Mouse (Mus musculus) gastrocnemius, adult 2 months (tissue): Measurements from ENCODE around the gene Sorcs3. TPM values are rescaled to one million over a fixed set of nuclear protein-coding genes. Genes with fewer than 3 reads are reported as not detected.

Source experiments
- DNase-seq: peaks from one replicate; pipeline ENCODE4 v3.0.0; 2022
- H3K27ac ChIP-seq: fragments of 200-600 bp; 2 replicates; pipeline ENCODE4 v1.8.1; 2022; ENCODE audit warnings: mild to moderate bottlenecking
- H3K4me3 ChIP-seq: fragments of 200-600 bp; 2 replicates; pipeline ENCODE4 v1.8.1; 2022; ENCODE audit warnings: mild to moderate bottlenecking, moderate library complexity
- CTCF ChIP-seq: fragments of 200-600 bp; IDR thresholded peaks from 2 replicates; pipeline ENCODE4 v1.8.1; 2022; ENCODE audit warnings: antibody characterized with exemption, mild to moderate bottlenecking, moderate library complexity
- intact Hi-C: fragments of 180-260 bp; cut with DNase I; formaldehyde crosslinking; loops from one replicate; pipeline ENCODE4 v1.15.1; 2025
- total RNA-seq, 2 experiments: library from RNA; stranded (reverse); gene quantifications; 2 replicates each; pipeline ENCODE4 v1.2.3; 2021

Gene Sorcs3
- total RNA-seq, 2 experiments from 2014 or later: not detected

DNA sequence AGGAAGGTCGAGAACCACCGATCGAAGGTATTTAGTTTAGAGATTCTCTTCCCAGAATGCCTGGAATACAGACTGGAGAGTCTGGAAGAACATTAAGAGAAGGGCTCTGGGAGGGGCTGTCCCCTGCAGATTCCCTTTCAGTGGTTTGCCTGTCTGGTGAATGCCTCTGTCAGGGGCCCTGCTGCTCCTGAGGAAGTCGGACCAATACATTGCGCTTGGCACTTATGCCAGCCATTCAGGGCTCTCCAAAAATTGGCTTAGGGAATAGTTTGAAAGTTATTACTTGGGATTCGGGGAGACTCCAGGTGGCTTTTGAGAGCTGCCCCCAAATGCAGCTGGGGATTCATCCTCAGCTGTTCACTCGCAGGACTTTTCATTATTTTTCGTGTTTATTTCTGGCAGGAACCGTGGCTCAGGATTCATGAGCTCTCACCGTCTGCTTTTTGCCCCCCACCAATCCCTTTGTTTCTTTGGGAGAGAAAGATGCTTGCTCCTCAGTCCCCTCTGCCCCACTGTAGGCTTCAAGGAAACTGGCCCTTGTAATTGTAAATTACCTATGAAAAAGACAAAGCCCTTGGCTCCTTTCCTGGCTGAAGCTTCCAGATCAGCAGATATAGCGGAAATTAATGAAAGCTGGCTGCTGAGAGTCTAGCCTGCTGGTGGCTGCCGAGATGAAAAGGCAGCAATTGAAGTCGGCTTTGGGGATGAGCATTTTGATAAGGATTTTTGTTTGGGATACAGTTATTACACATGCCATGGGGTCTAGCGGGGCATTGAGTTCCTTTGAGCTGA lies 94.8 kb downstream of the Sorcs3 start:
- TF ChIP-seq CTCF: no peak
- Histone ChIP-seq H3K27ac (no peak overlapping the region), H3K4me3 (no peak overlapping the region)
- intact Hi-C loops: no loop called here
- DNase-seq: no peak

GRCm38 (mm10) chr19:48301300-48301699 lies 95.5 kb downstream of the Sorcs3 start:
- H3K27ac ChIP-seq: no peak overlapping the region
- no peak overlapping the region for H3K4me3 ChIP-seq
- no peak for TF ChIP-seq CTCF
- intact Hi-C loops: no loop called here
- DNase-seq: no peak

DNA sequence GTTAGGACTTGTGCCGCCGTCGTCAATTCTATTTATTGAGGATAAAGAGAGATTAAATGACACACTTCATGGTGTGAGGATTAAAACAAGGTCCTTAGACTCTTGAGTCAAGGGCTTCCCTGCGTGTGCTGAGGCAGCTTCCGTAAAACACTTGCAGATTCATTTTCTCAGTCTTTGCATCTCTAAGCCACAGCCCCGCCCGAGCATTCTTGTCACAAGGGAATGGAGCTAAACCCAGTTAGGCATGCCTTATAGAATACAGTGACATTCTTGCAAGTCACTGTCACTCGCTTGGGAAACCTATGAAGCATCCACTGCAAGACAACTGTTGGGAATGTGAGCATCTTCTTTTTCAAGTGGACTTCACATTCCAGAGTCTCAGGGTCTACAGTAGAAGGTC lies 102.5 kb downstream of the Sorcs3 start:
- H3K4me3 ChIP-seq: no peak overlapping the region
- DNase-seq: no peak
- no peak overlapping the region for H3K27ac ChIP-seq
- intact Hi-C loops: no loop called here
- no peak for TF ChIP-seq CTCF

GRCm38 (mm10) chr19:48309531-48310337 lies 103.9 kb downstream of the Sorcs3 start:
- Histone ChIP-seq H3K27ac (no peak overlapping the region), H3K4me3 (no peak overlapping the region)
- no peak for DNase-seq
- intact Hi-C loops: no loop called here
- no peak for TF ChIP-seq CTCF

GRCm38 (mm10) chr19:48310338-48310710 lies 104.5 kb downstream of the Sorcs3 start:
- no peak for TF ChIP-seq CTCF
- Histone ChIP-seq H3K27ac (no peak overlapping the region), H3K4me3 (no peak overlapping the region)
- no peak for DNase-seq
- intact Hi-C loops: no loop called here

DNA sequence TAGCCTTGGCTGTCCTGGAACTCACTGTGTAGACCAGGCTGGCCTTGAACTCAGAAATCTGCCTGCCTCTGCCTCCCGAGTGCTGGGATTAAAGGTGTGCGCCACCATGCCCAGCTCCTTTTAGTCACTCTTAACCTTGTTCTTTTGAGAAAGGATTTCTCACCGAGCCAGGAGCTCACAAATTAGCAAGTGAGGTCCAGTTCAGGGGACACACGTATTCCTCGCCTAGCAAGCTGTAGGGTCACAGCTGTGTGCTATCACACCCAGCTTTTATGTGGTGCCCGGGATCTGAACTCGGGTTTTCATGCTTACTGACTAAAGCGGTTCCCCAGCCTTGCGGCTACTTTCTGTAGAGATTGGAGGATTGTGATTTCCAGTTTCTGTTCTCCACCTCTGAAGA lies 108.0 kb downstream of the Sorcs3 start:
- DNase-seq: no peak
- TF ChIP-seq CTCF: no peak

DNA sequence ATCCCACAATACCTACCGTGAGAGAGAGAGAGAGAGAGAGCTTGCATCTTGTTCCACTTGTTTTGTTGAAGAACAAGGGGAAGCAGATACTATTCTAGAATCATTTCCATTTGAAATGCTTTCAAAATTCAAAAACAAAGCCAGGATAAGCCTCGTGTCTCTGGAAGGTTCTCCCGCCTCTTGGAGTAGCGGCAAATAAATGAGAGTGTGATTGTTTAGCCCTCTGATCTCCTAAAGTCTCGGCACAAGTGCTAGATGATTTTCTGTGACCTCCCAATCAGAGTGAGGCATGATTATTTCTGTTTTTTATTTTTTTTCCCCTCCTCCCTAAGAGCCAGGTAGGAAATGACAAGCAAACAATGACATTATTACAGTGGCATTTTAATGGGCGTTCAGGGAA lies 121.3 kb downstream of the Sorcs3 start:
- no peak for TF ChIP-seq CTCF
- no peak for DNase-seq
- Histone ChIP-seq H3K4me3 (no peak overlapping the region), H3K27ac (no peak overlapping the region)
- intact Hi-C loops: no loop called here

More for the DNA sequence above, 108.0 kb downstream of the Sorcs3 start:
- Histone ChIP-seq H3K27ac (no peak overlapping the region), H3K4me3 (no peak overlapping the region)
- intact Hi-C loops: no loop called here

- H3K4me3 ChIP-seq: no peak overlapping the region
- intact Hi-C loops: no loop called here
- H3K27ac ChIP-seq: no peak overlapping the region
- no peak for TF ChIP-seq CTCF
- DNase-seq: no peak
Observed at GRCm38 (mm10) chr19:48328171-48328570, 122.3 kb downstream of the Sorcs3 start.

- intact Hi-C loops: no loop called here
- Histone ChIP-seq H3K27ac (no peak overlapping the region), H3K4me3 (no peak overlapping the region)
- peak; percentile 45 for TF ChIP-seq CTCF
- no peak for DNase-seq
Observed at GRCm38 (mm10) chr19:48331640-48332039, 125.8 kb downstream of the Sorcs3 start.

DNA sequence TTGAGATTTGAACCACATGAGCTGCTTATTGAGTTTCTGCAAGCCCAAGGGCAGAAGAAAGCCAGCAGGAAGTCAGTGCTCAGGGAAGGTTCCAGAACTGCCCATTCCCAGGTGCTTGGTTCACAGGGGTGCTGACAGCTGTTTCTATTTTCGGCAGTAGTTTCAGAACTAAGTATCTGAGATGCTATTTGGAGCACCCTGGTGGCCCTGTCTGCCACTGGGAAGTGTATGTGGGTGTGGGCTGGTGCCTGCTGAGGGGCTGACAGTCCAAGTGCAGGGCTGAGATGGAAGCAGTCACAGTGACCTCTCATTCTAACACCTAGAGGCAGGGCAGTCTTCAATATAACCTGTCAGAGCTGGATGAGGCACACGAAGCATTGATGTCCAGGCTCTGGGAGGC lies 127.3 kb downstream of the Sorcs3 start:
- intact Hi-C loops: no loop called here
- H3K27ac ChIP-seq: no peak overlapping the region
- DNase-seq: no peak
- no peak overlapping the region for H3K4me3 ChIP-seq
- TF ChIP-seq CTCF: no peak

DNA sequence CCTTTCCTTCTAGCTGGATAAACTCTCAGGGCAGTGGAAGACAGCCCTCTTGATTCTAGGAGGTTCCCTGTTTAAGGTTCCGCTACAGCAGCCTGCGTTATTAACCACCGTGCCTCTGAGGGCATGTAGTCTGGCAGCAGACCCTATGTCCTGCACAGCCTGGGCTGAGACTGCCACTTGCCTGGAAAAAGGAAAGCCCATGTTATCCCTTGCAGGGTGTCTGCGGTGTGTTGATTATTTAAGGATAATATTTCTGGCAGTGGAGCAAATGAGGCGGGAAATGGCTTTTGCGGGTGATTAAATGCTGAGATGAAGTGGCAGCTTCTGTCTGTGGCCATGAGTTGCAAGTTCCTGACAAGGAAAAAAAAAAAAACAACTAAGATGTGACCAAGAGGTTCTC lies 131.6 kb downstream of the Sorcs3 start:
- Histone ChIP-seq H3K4me3 (no peak overlapping the region), H3K27ac (no peak overlapping the region)
- DNase-seq: no peak
- intact Hi-C loops: no loop called here
- TF ChIP-seq CTCF: no peak

GRCm38 (mm10) chr19:48338098-48338497 lies 132.3 kb downstream of the Sorcs3 start:
- intact Hi-C loops: no loop called here
- no peak overlapping the region for H3K4me3 ChIP-seq
- DNase-seq: no peak
- no peak for TF ChIP-seq CTCF
- H3K27ac ChIP-seq: no peak overlapping the region

- H3K4me3 ChIP-seq: no peak overlapping the region
- DNase-seq: no peak
- no peak for TF ChIP-seq CTCF
- H3K27ac ChIP-seq: no peak overlapping the region
- intact Hi-C loops: no loop called here
Observed at GRCm38 (mm10) chr19:48342770-48343169, 136.9 kb downstream of the Sorcs3 start.
